Mouse (Mus musculus) brown adipose tissue, adult 24 weeks (tissue): ENCODE data around the gene Trappc3. TPM values are rescaled to one million over a fixed set of nuclear protein-coding genes. Genes with fewer than 3 reads are reported as not detected.
"Not testable (repeated sequence)": the region's sequence is repeated elsewhere in the genome, so short reads cannot be mapped to it uniquely, and the experiment has no call there.

Experiments
- H3K27ac ChIP-seq: fragments of 200-500 bp; replicated peaks from 2 replicates; pipeline ENCODE4 v1.5.1; 2012; ENCODE audit warnings: low read depth, mild to moderate bottlenecking, low read length
- H3K4me1 ChIP-seq: fragments of 200-500 bp; 2 replicates; pipeline ENCODE4 v1.6.1; 2012; ENCODE audit warnings: low read length, mixed read lengths; ENCODE audit not compliant: control insufficient read depth, insufficient read depth, insufficient read length
- H3K4me3 ChIP-seq: fragments of 200-500 bp; 2 replicates; pipeline ENCODE4 v1.5.1; 2012; ENCODE audit warnings: low read depth, mild to moderate bottlenecking, low read length, moderate library complexity; ENCODE audit not compliant: insufficient read depth
- polyA plus RNA-seq: library from polyadenylated mRNA; stranded (reverse); fragments of >200 nt; gene quantifications from 2 replicates; pipeline ENCODE4 v1.2.4, GENCODE M21; 2012; ENCODE audit not compliant: missing spikeins, insufficient read depth, insufficient read length

Gene Trappc3
- 73.3 and 97.6 TPM in 2 replicates for polyA plus RNA-seq

- peak within 1 kb of the TSS; percentile 88 for H3K27ac ChIP-seq
- H3K4me3 ChIP-seq, result peak within 1 kb of the TSS; percentile 81
- peaks cover 28% of the 10 kb centered on the region for H3K4me1 ChIP-seq
Measured at GRCm38 (mm10) chr4:126262119-126262807, at the start of gene Trappc3. Gene Trappc3 (plus strand): TSS chr4:126262325.

- H3K27ac ChIP-seq, result no peak overlapping the region
- H3K4me3 ChIP-seq, result no peak overlapping the region
- no peaks in the 10 kb centered on the region for H3K4me1 ChIP-seq
Measured at GRCm38 (mm10) chr4:126217771-126218170, 44.4 kb upstream of the Trappc3 start.

- H3K4me3 ChIP-seq, result not testable (repeated sequence)
Measured at GRCm38 (mm10) chr4:126219540-126219939, 42.6 kb upstream of the Trappc3 start.

GRCm38 (mm10) chr4:126220045-126220444 lies 42.1 kb upstream of the Trappc3 start:
- Histone ChIP-seq H3K27ac (no peak overlapping the region), H3K4me1 (no peaks in the 10 kb centered on the region), H3K4me3 (no peak overlapping the region)

More at GRCm38 (mm10) chr4:126219540-126219939, 42.6 kb upstream of the Trappc3 start:
- H3K27ac ChIP-seq, H3K4me1 ChIP-seq: not testable (repeated sequence)

GRCm38 (mm10) chr4:126222631-126223030 lies 39.5 kb upstream of the Trappc3 start:
- no peak overlapping the region for H3K27ac ChIP-seq
- no peak overlapping the region for H3K4me3 ChIP-seq
- no peaks in the 10 kb centered on the region for H3K4me1 ChIP-seq

GRCm38 (mm10) chr4:126226640-126227039 lies 35.5 kb upstream of the Trappc3 start:
- H3K4me3 ChIP-seq, result no peak overlapping the region; the same call in 1 of the 2 replicates
- no peaks in the 10 kb centered on the region for H3K4me1 ChIP-seq
- peak overlapping the region; percentile 96 for H3K27ac ChIP-seq

- peak overlapping the region; percentile 54 for H3K4me3 ChIP-seq
- H3K4me1 ChIP-seq, result no peaks in the 10 kb centered on the region
- peak overlapping the region; percentile 96 for H3K27ac ChIP-seq
Measured at GRCm38 (mm10) chr4:126227077-126227761, 34.9 kb upstream of the Trappc3 start.

GRCm38 (mm10) chr4:126228144-126228543 lies 34.0 kb upstream of the Trappc3 start:
- peak overlapping the region; percentile 96 for H3K27ac ChIP-seq

GRCm38 (mm10) chr4:126229900-126230299 lies 32.2 kb upstream of the Trappc3 start:
- no peak overlapping the region for H3K4me3 ChIP-seq

More at GRCm38 (mm10) chr4:126228144-126228543, 34.0 kb upstream of the Trappc3 start:
- Histone ChIP-seq H3K4me3 (no peak overlapping the region), H3K4me1 (no peaks in the 10 kb centered on the region)

GRCm38 (mm10) chr4:126233676-126234308 lies 28.3 kb upstream of the Trappc3 start:
- no peaks in the 10 kb centered on the region for H3K4me1 ChIP-seq
- H3K4me3 ChIP-seq, result no peak overlapping the region
- no peak overlapping the region for H3K27ac ChIP-seq

More at GRCm38 (mm10) chr4:126229900-126230299, 32.2 kb upstream of the Trappc3 start:
- Histone ChIP-seq H3K4me1 (no peaks in the 10 kb centered on the region), H3K27ac (no peak overlapping the region)

- no peak overlapping the region for H3K4me3 ChIP-seq
- H3K27ac ChIP-seq, result no peak overlapping the region
- H3K4me1 ChIP-seq, result no peaks in the 10 kb centered on the region
Measured at GRCm38 (mm10) chr4:126234496-126235175, 27.5 kb upstream of the Trappc3 start.

GRCm38 (mm10) chr4:126235191-126235590 lies 26.9 kb upstream of the Trappc3 start:
- Histone ChIP-seq H3K4me3 (no peak overlapping the region), H3K27ac (no peak overlapping the region), H3K4me1 (no peaks in the 10 kb centered on the region)

- Histone ChIP-seq H3K4me1 (no peaks in the 10 kb centered on the region), H3K4me3 (no peak overlapping the region), H3K27ac (no peak overlapping the region)
Measured at GRCm38 (mm10) chr4:126236467-126237280, 25.5 kb upstream of the Trappc3 start.

GRCm38 (mm10) chr4:126237721-126238242 lies 24.3 kb upstream of the Trappc3 start:
- Histone ChIP-seq H3K4me1 (peaks cover 5% of the 10 kb centered on the region), H3K27ac (no peak overlapping the region), H3K4me3 (no peak overlapping the region)
